Mouse (Mus musculus): ENCODE data around the gene Hrk.

DNA sequence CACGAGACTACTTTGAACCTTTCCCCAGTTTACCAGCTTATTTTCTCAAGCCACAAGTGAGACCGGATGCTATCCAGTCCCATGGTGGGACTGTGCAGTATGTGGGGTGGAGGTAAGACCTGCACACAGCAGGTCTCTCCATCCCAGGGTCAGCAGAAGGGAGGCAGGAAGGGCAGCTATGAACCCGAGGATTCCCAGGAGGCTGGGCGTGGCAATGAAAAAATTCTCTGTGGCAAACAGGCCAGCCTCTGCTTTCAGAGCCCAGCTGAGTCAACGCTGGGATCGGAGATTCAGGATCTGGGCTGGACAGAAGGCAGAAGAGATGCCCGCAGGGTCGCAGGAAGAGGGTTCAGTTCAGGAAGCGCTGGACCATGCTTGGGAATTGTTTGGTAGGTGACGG lies 17.2 kb upstream of the Hrk start:
- no peak for TF ChIP-seq USF1 (IDR thresholded peaks at IDR 0.05; ENCODE audit: low read depth)
- TF ChIP-seq POLR2A (IDR thresholded peaks at IDR 0.05; ENCODE audit: insufficient read length, low read depth), result no peak
- no peak for TF ChIP-seq TCF12 (IDR thresholded peaks at IDR 0.05; ENCODE audit: insufficient read depth, poor library complexity, severe bottlenecking)
- TF ChIP-seq POLR2AphosphoS2 (IDR thresholded peaks at IDR 0.05; ENCODE audit: insufficient read length, low read depth), result no peak
- TF ChIP-seq TCF3 (IDR thresholded peaks at IDR 0.05; ENCODE audit: insufficient read length, low read depth), result no peak
- no peak for TF ChIP-seq MAX (IDR thresholded peaks at IDR 0.05; ENCODE audit: low read depth)
- TF ChIP-seq E2F4 (IDR thresholded peaks at IDR 0.05; ENCODE audit: insufficient read depth), result no peak
- no peak for TF ChIP-seq MYOD1 (IDR thresholded peaks at IDR 0.05; ENCODE audit: control insufficient read depth in 1 of 3, insufficient read length in 2 of 3, low read depth in 2 of 3)
- no peak for TF ChIP-seq MYOG (IDR thresholded peaks at IDR 0.05; ENCODE audit: control insufficient read depth in 1 of 3, insufficient read depth in 1 of 3, insufficient read length in 2 of 3, low read depth in 2 of 3)
